Mouse (Mus musculus) ES-E14 (cell line): ENCODE results near the gene Ifitm5. TPM values are rescaled to one million over a fixed set of nuclear protein-coding genes. Genes with fewer than 3 reads are reported as not detected.
"Not testable (repeated sequence)": the region's sequence is repeated elsewhere in the genome, so short reads cannot be mapped to it uniquely, and the experiment has no call there.

Experiments used
- DNase-seq: peaks from one replicate; pipeline ENCODE4 v3.0.0-alpha.2; 2013; ENCODE audit warnings: low read depth, low spot score
- H3K27ac ChIP-seq: 2 replicates; pipeline ENCODE4 v1.5.1; 2012; ENCODE audit warnings: low read depth, mild to moderate bottlenecking, low read length, moderate library complexity, mixed read lengths; ENCODE audit not compliant: poor library complexity, insufficient read depth, severe bottlenecking
- H3K36me3 ChIP-seq: 2 replicates; pipeline ENCODE4 v1.6.1; 2012; ENCODE audit warnings: mild to moderate bottlenecking, low read length, moderate library complexity, mixed read lengths; ENCODE audit not compliant: control insufficient read depth, poor library complexity, insufficient read depth, severe bottlenecking
- H3K4me1 ChIP-seq, 2 experiments: fragments of 150-350 bp in 1 of 2; sonication (generic) in 1 of 2; 2 replicates each; pipeline ENCODE4 v1.6.1; 2012; ENCODE audit warnings: low read length in 2 of 2, mild to moderate bottlenecking in 1 of 2, mixed read lengths in 1 of 2; ENCODE audit not compliant: control insufficient read depth in 2 of 2, insufficient read depth in 2 of 2, poor library complexity in 1 of 2
- H3K4me3 ChIP-seq, 2 experiments: fragments of 150-350 bp in 1 of 2; sonication (generic) in 1 of 2; 2 replicates each; pipeline ENCODE4 v1.5.1; 2012; ENCODE audit warnings: low read length in 2 of 2, low read depth in 1 of 2, mild to moderate bottlenecking in 1 of 2, mixed read lengths in 1 of 2; ENCODE audit not compliant: insufficient read depth in 1 of 2, poor library complexity in 1 of 2, severe bottlenecking in 1 of 2
- H3K9ac ChIP-seq: 2 replicates; pipeline ENCODE4 v1.6.1; 2012; ENCODE audit warnings: low read depth, mild to moderate bottlenecking, low read length, mixed read lengths; ENCODE audit not compliant: poor library complexity, insufficient read depth, severe bottlenecking
- H3K9me3 ChIP-seq: fragments of 150-350 bp; sonication (generic); 2 replicates; pipeline ENCODE4 v1.6.1; 2012; ENCODE audit warnings: low read depth, mild to moderate bottlenecking, low read length; ENCODE audit not compliant: control insufficient read depth, insufficient read depth
- CHD2 ChIP-seq: IDR thresholded peaks from 2 replicates; pipeline ENCODE4 v1.6.1; 2014; ENCODE audit warnings: mild to moderate bottlenecking, low read depth, low read length, inconsistent platforms
- HCFC1 ChIP-seq: IDR thresholded peaks from 2 replicates; pipeline ENCODE4 v1.6.1; 2012; ENCODE audit warnings: low read length, inconsistent platforms, borderline replicate concordance; ENCODE audit not compliant: insufficient read depth
- MAFK ChIP-seq: IDR thresholded peaks from 2 replicates; pipeline ENCODE4 v1.6.1; 2014; ENCODE audit warnings: mild to moderate bottlenecking, low read depth, low read length, inconsistent platforms; ENCODE audit not compliant: insufficient read depth
- ZC3H11A ChIP-seq: IDR thresholded peaks from 2 replicates; pipeline ENCODE4 v1.6.1; 2012; ENCODE audit warnings: low read depth, mild to moderate bottlenecking, inconsistent platforms, low read length, borderline replicate concordance
- ZNF384 ChIP-seq: IDR thresholded peaks from 2 replicates; pipeline ENCODE4 v1.6.1; 2012; ENCODE audit warnings: low read depth, low read length, inconsistent platforms
- in situ Hi-C, 2 experiments: fragments of 600-800 bp; cut with MboI; formaldehyde crosslinking; loops; one replicate each; pipeline ENCODE4 v1.15.1; 2025; ENCODE audit warnings: low sequenced_read_pairs in 2 of 2, inconsistent platforms in 1 of 2; ENCODE audit not compliant: unreplicated experiment in 2 of 2
- total RNA-seq: library from RNA; depleted of rRNA; stranded (reverse); fragments of 300-350 nt; gene quantifications from 2 replicates; pipeline ENCODE4 v1.2.3, GENCODE M21; 2012

Ifitm5 gene
- total RNA-seq, 1 experiment, result 7.7 TPM

DNA sequence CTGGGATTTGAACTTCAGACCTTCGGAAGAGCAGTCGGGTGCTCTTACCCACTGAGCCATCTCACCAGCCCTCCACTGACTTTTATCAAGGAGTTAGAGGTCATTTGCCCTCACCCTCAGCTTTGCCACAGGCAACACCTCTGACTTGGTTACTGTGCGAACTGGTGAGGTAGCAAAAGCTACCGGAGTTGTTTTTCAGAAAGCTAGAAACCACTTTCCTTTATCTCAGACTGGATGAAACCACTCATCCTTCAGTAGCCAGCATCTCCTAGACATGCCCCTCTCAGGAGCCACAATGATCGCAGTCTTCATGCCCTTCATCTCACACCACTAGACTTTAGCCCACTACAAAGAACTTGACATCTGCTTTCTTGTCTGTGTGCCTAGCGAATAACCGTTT lies 32.9 kb upstream of the Ifitm5 start:
- TF ChIP-seq ZC3H11A (no peak), MAFK (no peak), CHD2 (no peak), HCFC1 (no peak), ZNF384 (no peak)
- H3K4me1 ChIP-seq, result peaks cover 0 to 10% of the 10 kb centered on the region in 2 experiments; a peak in 3 of 4 replicates
- no peaks in the 10 kb centered on the region for H3K36me3 ChIP-seq
- DNase-seq, result no peak
- H3K27ac ChIP-seq, result no peak overlapping the region
- no peak overlapping the region for H3K9ac ChIP-seq
- H3K4me3 ChIP-seq, result no peak overlapping the region
- H3K9me3 ChIP-seq, result no peaks in the 10 kb centered on the region
- in situ Hi-C loops, result no loop called here

GRCm38 (mm10) chr7:140981704-140982103 lies 31.6 kb upstream of the Ifitm5 start:
- Histone ChIP-seq H3K36me3 (no peaks in the 10 kb centered on the region), H3K9ac (no peak overlapping the region), H3K27ac (no peak overlapping the region), H3K4me3 (no peak overlapping the region), H3K4me1 (peaks cover 2 to 7% of the 10 kb centered on the region in 2 experiments; a peak in 3 of 4 replicates), H3K9me3 (no peaks in the 10 kb centered on the region)
- TF ChIP-seq CHD2 (no peak), HCFC1 (no peak), ZNF384 (no peak), MAFK (no peak), ZC3H11A (no peak)
- in situ Hi-C loops, result no loop called here
- no peak for DNase-seq

DNA sequence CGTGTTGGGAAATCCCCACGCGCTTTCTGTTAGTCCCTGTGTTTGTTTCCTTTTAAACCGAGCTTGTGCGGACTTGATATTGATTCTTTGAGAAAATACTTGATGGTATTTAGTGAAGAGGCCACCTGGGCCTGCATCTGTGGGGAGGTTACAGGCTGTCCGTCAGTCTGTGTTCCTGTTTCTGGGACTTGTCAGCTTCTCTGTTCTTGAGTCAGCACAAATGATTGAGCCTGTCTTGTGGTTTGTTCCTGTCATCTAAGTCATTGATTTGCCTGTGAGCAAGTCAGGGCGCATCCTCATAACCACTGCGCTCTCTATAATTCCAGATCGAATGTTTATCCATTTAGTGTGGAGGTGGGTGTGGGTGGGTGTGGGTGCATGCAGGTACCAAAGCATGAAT lies 26.6 kb upstream of the Ifitm5 start:
- TF ChIP-seq MAFK, result 0 out of 2 replicates have a peak, but pooled peaks have one; percentile 20
- DNase-seq, H3K9me3 ChIP-seq, H3K36me3 ChIP-seq, in situ Hi-C loops, H3K9ac ChIP-seq, H3K4me3 ChIP-seq: not testable (repeated sequence)
- Histone ChIP-seq H3K27ac (peak overlapping the region; percentile 66; the same call in 1 of the 2 replicates), H3K4me1 (peaks cover 14 to 23% of the 10 kb centered on the region in 2 experiments)

- DNase-seq, result no peak
- peak overlapping the region; percentile 20; the same call in 1 of the 2 replicates for H3K9ac ChIP-seq
- H3K9me3 ChIP-seq, result no peaks in the 10 kb centered on the region
- H3K4me3 ChIP-seq, result peak overlapping the region in 1 of 2 experiments; percentile 30; a peak in 1 of 4 replicates
- H3K4me1 ChIP-seq, result peaks cover 17 to 32% of the 10 kb centered on the region in 2 experiments
- H3K27ac ChIP-seq, result peak overlapping the region; percentile 60
- TF ChIP-seq CHD2 (no peak), MAFK (no peak), HCFC1 (no peak), ZNF384 (no peak), ZC3H11A (no peak)
- in situ Hi-C loops, result no loop called here
- H3K36me3 ChIP-seq, result peaks cover 3% of the 10 kb centered on the region; the same call in 1 of the 2 replicates
Measured at GRCm38 (mm10) chr7:140975465-140975864, 25.4 kb upstream of the Ifitm5 start.

- in situ Hi-C loops, result no loop called here
- Histone ChIP-seq H3K9me3 (no peaks in the 10 kb centered on the region), H3K36me3 (peaks cover 8% of the 10 kb centered on the region; the same call in 1 of the 2 replicates), H3K4me1 (peaks cover 17 to 37% of the 10 kb centered on the region in 2 experiments), H3K4me3 (peak overlapping the region in 1 of 2 experiments; percentile 30; a peak in 1 of 4 replicates), H3K9ac (peak overlapping the region; percentile 20; the same call in 1 of the 2 replicates), H3K27ac (peak overlapping the region; percentile 60)
- DNase-seq, result no peak
- no peak for TF ChIP-seq HCFC1
- no peak for TF ChIP-seq ZNF384
- TF ChIP-seq CHD2, result no peak
Measured at GRCm38 (mm10) chr7:140974940-140975339, 24.8 kb upstream of the Ifitm5 start.
